Mouse (Mus musculus): ENCODE measurements at regions not wholly inside any gene's neighbourhood (a gene's known extent, or its start where the extent isn't known, plus 50 kb on each side); places are given as distances from the start of the nearest gene placed in this dataset.
"Not testable (repeated sequence)": the region's sequence is repeated elsewhere in the genome, so short reads cannot be mapped to it uniquely, and the experiment has no call there.

GRCm38 (mm10) chr2:71597956-71598355 lies 51.4 kb upstream of the Dlx2 start:
- WGBS, result 83% methylated on average over 5 of the region's 5 CpGs
- TF ChIP-seq CTCF (IDR thresholded peaks at IDR 0.05; ENCODE audit: extremely low read depth, insufficient read depth, insufficient read length, insufficient replicate concordance) (no peak), POLR2A (IDR thresholded peaks at IDR 0.05; ENCODE audit: low read depth, low read length) (no peak)
- Histone ChIP-seq H3K36me3 (ENCODE audit: control insufficient read depth, insufficient read depth, low read length) (no peaks in the 10 kb centered on the region), H3K4me1 (ENCODE audit: control insufficient read depth, insufficient read depth, insufficient read length) (no peaks in the 10 kb centered on the region), H3K27me3 (ENCODE audit: control insufficient read depth, insufficient read depth, low read length) (no peaks in the 10 kb centered on the region), H3K4me3 (ENCODE audit: extremely low read depth, insufficient read depth, insufficient read length) (no peak overlapping the region), H3K27ac (ENCODE audit: insufficient read depth, low read length) (no peak overlapping the region)
- no peak for DNase-seq (ENCODE audit: low read depth in 1 of 2, low spot score in 2 of 2)

- H3K4me1 ChIP-seq (ENCODE audit: control insufficient read depth, insufficient read depth, insufficient read length), result no peaks in the 10 kb centered on the region
- WGBS, result 14% methylated on average over 10 of the region's 10 CpGs
- TF ChIP-seq CTCF (IDR thresholded peaks at IDR 0.05; ENCODE audit: extremely low read depth, insufficient read depth, insufficient read length, insufficient replicate concordance), result no peak
- no peak for TF ChIP-seq POLR2A (IDR thresholded peaks at IDR 0.05; ENCODE audit: low read depth, low read length)
- no peaks in the 10 kb centered on the region for H3K36me3 ChIP-seq (ENCODE audit: control insufficient read depth, insufficient read depth, low read length)
- peak in 1 of 2 experiments; percentile 3 for DNase-seq (ENCODE audit: low read depth in 1 of 2, low spot score in 2 of 2)
- no peak overlapping the region for H3K4me3 ChIP-seq (ENCODE audit: extremely low read depth, insufficient read depth, insufficient read length)
- no peak overlapping the region for H3K27ac ChIP-seq (ENCODE audit: insufficient read depth, low read length)
- H3K27me3 ChIP-seq (ENCODE audit: control insufficient read depth, insufficient read depth, low read length), result no peaks in the 10 kb centered on the region
Observed at GRCm38 (mm10) chr2:71598368-71598767, 51.8 kb upstream of the Dlx2 start.

GRCm38 (mm10) chr2:71598778-71599177 lies 52.2 kb upstream of the Dlx2 start:
- no peak overlapping the region for H3K4me3 ChIP-seq (ENCODE audit: extremely low read depth, insufficient read depth, insufficient read length)
- peak; percentile 65 to 76 for DNase-seq (ENCODE audit: low read depth in 1 of 2, low spot score in 2 of 2)
- H3K4me1 ChIP-seq (ENCODE audit: control insufficient read depth, insufficient read depth, insufficient read length), result no peaks in the 10 kb centered on the region
- 7% methylated on average over 5 of the region's 5 CpGs for WGBS
- TF ChIP-seq CTCF (IDR thresholded peaks at IDR 0.05; ENCODE audit: extremely low read depth, insufficient read depth, insufficient read length, insufficient replicate concordance), result peak; percentile 73; the same call in 1 of the 2 replicates
- TF ChIP-seq POLR2A (IDR thresholded peaks at IDR 0.05; ENCODE audit: low read depth, low read length), result no peak
- no peaks in the 10 kb centered on the region for H3K36me3 ChIP-seq (ENCODE audit: control insufficient read depth, insufficient read depth, low read length)
- H3K27me3 ChIP-seq (ENCODE audit: control insufficient read depth, insufficient read depth, low read length), result no peaks in the 10 kb centered on the region
- H3K27ac ChIP-seq (ENCODE audit: insufficient read depth, low read length), result no peak overlapping the region

GRCm38 (mm10) chr2:71600213-71600612 lies 53.7 kb upstream of the Dlx2 start:
- TF ChIP-seq POLR2A (IDR thresholded peaks at IDR 0.05; ENCODE audit: low read depth, low read length) (no peak), CTCF (IDR thresholded peaks at IDR 0.05; ENCODE audit: extremely low read depth, insufficient read depth, insufficient read length, insufficient replicate concordance) (no peak)
- Histone ChIP-seq H3K4me1 (ENCODE audit: control insufficient read depth, insufficient read depth, insufficient read length) (no peaks in the 10 kb centered on the region), H3K36me3 (ENCODE audit: control insufficient read depth, insufficient read depth, low read length) (no peaks in the 10 kb centered on the region), H3K4me3 (ENCODE audit: extremely low read depth, insufficient read depth, insufficient read length) (no peak overlapping the region), H3K27me3 (ENCODE audit: control insufficient read depth, insufficient read depth, low read length) (no peaks in the 10 kb centered on the region), H3K27ac (ENCODE audit: insufficient read depth, low read length) (no peak overlapping the region)
- no peak for DNase-seq (ENCODE audit: low read depth in 1 of 2, low spot score in 2 of 2)
- 79% methylated on average over 7 of the region's 7 CpGs for WGBS

- H3K4me3 ChIP-seq (ENCODE audit: extremely low read depth, insufficient read depth, insufficient read length), result no peak overlapping the region
- H3K27me3 ChIP-seq (ENCODE audit: control insufficient read depth, insufficient read depth, low read length), result no peaks in the 10 kb centered on the region
- DNase-seq (ENCODE audit: low read depth in 1 of 2, low spot score in 2 of 2), result no peak
- no peak overlapping the region for H3K27ac ChIP-seq (ENCODE audit: insufficient read depth, low read length)
- H3K36me3 ChIP-seq (ENCODE audit: control insufficient read depth, insufficient read depth, low read length), result no peaks in the 10 kb centered on the region
- no peaks in the 10 kb centered on the region for H3K4me1 ChIP-seq (ENCODE audit: control insufficient read depth, insufficient read depth, insufficient read length)
- 94% methylated on average over 1 of the region's 1 CpGs for WGBS
- TF ChIP-seq POLR2A (IDR thresholded peaks at IDR 0.05; ENCODE audit: low read depth, low read length) (no peak), CTCF (IDR thresholded peaks at IDR 0.05; ENCODE audit: extremely low read depth, insufficient read depth, insufficient read length, insufficient replicate concordance) (no peak)
Observed at GRCm38 (mm10) chr2:71600999-71601398, 54.4 kb upstream of the Dlx2 start.

GRCm38 (mm10) chr2:71603796-71604195 lies 57.2 kb upstream of the Dlx2 start:
- 92% methylated on average over 8 of the region's 8 CpGs for WGBS
- DNase-seq (ENCODE audit: low read depth in 1 of 2, low spot score in 2 of 2); H3K27me3 ChIP-seq (ENCODE audit: control insufficient read depth, insufficient read depth, low read length); H3K36me3 ChIP-seq (ENCODE audit: control insufficient read depth, insufficient read depth, low read length); H3K4me1 ChIP-seq (ENCODE audit: control insufficient read depth, insufficient read depth, insufficient read length); H3K27ac ChIP-seq (ENCODE audit: insufficient read depth, low read length); H3K4me3 ChIP-seq (ENCODE audit: extremely low read depth, insufficient read depth, insufficient read length): not testable (repeated sequence)

- TF ChIP-seq CTCF (IDR thresholded peaks at IDR 0.05; ENCODE audit: extremely low read depth, insufficient read depth, insufficient read length, insufficient replicate concordance), result no peak
- TF ChIP-seq POLR2A (IDR thresholded peaks at IDR 0.05; ENCODE audit: low read depth, low read length), result no peak
- Histone ChIP-seq H3K27ac (ENCODE audit: insufficient read depth, low read length) (no peak overlapping the region), H3K4me1 (ENCODE audit: control insufficient read depth, insufficient read depth, insufficient read length) (no peaks in the 10 kb centered on the region), H3K27me3 (ENCODE audit: control insufficient read depth, insufficient read depth, low read length) (no peaks in the 10 kb centered on the region), H3K36me3 (ENCODE audit: control insufficient read depth, insufficient read depth, low read length) (no peaks in the 10 kb centered on the region), H3K4me3 (ENCODE audit: extremely low read depth, insufficient read depth, insufficient read length) (no peak overlapping the region)
- 92% methylated on average over 1 of the region's 1 CpGs for WGBS
- DNase-seq (ENCODE audit: low read depth in 1 of 2, low spot score in 2 of 2), result no peak
Observed at GRCm38 (mm10) chr2:71605606-71606005, 59.1 kb upstream of the Dlx2 start.

Data from spleen, adult 2 months (tissue).